Mouse (Mus musculus) left cerebral cortex, adult 9 months (tissue): ENCODE results near the gene Trmt5.
A peak's percentile ranks its signal among the peaks of the same experiment; 100 is the strongest.

Experiments
- DNase-seq, 2 experiments: peaks; one replicate each; pipeline ENCODE4 v3.0.0; 2022; ENCODE audit warnings: low spot score in 2 of 2

The Trmt5 gene

GRCm38 (mm10) chr12:73269933-73270332, 16.6 kb downstream of the Trmt5 start:
- DNase-seq, result no peak

GRCm38 (mm10) chr12:73269531-73269930, 17.0 kb downstream of the Trmt5 start:
- DNase-seq, result no peak

- no peak for DNase-seq
Observed at GRCm38 (mm10) chr12:73268497-73268896, 18.0 kb downstream of the Trmt5 start.

- no peak for DNase-seq
Observed at GRCm38 (mm10) chr12:73266597-73266996, 19.9 kb downstream of the Trmt5 start.

GRCm38 (mm10) chr12:73265381-73265978, 21.0 kb downstream of the Trmt5 start:
- no peak for DNase-seq

- DNase-seq, result no peak
Observed at GRCm38 (mm10) chr12:73260339-73260738, 26.2 kb downstream of the Trmt5 start.

- no peak for DNase-seq
Observed at GRCm38 (mm10) chr12:73259269-73259668, 27.2 kb downstream of the Trmt5 start.

- DNase-seq, result no peak
Observed at GRCm38 (mm10) chr12:73255006-73255405, 31.5 kb downstream of the Trmt5 start.

- no peak for DNase-seq
Observed at GRCm38 (mm10) chr12:73245687-73246086, 40.8 kb downstream of the Trmt5 start.

GRCm38 (mm10) chr12:73241960-73242359, 44.5 kb downstream of the Trmt5 start:
- peak; percentile 39 to 61 for DNase-seq

- DNase-seq, result no peak
Observed at GRCm38 (mm10) chr12:73232586-73232985, 53.9 kb downstream of the Trmt5 start.

GRCm38 (mm10) chr12:73231552-73231951, 55.0 kb downstream of the Trmt5 start:
- no peak for DNase-seq

GRCm38 (mm10) chr12:73230196-73230595, 56.3 kb downstream of the Trmt5 start:
- no peak for DNase-seq
